Mouse (Mus musculus): Measurements from ENCODE around the gene Trim59. TPM values are rescaled to one million over a fixed set of nuclear protein-coding genes. Genes with fewer than 3 reads are reported as not detected.
A peak's percentile ranks its signal among the peaks of the same experiment; 100 is the strongest.
"Not testable (repeated sequence)": the region's sequence is repeated elsewhere in the genome, so short reads cannot be mapped to it uniquely, and the experiment has no call there.

Trim59 gene
- polyA plus RNA-seq, 1 experiment, result 133 TPM

DNA sequence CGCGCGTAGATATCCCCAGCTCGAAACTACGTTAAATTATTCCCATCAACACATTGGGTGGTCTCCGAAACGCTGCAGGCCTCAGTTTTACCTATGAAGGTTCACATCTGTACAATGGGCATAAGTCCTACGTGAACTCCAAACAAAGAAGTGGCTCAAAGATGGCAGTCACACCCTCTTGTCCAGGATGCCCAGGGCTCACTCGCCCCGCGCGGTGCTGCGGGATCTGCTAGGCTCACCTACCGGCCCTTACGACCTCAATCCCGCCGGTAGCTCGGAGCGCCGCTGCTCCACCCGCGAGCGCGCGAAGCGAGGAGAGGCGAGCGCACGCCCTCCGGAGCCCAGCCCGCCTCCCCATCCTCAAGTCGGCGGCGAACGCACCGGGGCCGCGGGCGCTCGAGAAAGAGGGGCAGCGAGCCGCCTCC is 376 bp downstream of the Trim59 start:
- H3K27me3 ChIP-seq (ENCODE audit: control insufficient read depth, insufficient read depth, low read length, poor library complexity, severe bottlenecking), result no peaks in the 10 kb centered on the region
- peak overlapping the region; percentile 97 for H3K9ac ChIP-seq (ENCODE audit: low read depth, poor library complexity, severe bottlenecking)
- H3K4me1 ChIP-seq (ENCODE audit: control insufficient read depth, insufficient read depth, low read length), result no peaks in the 10 kb centered on the region
- H3K4me3 ChIP-seq (ENCODE audit: low read depth, low read length), result peak overlapping the region; percentile 98
- peaks cover 33% of the 10 kb centered on the region for H3K36me3 ChIP-seq (ENCODE audit: control insufficient read depth, insufficient read depth, low read length, poor library complexity, severe bottlenecking)
- no peaks in the 10 kb centered on the region; the same call in 1 of the 2 replicates for H3K9me3 ChIP-seq (replicated peaks; ENCODE audit: control insufficient read depth, insufficient read depth, low read length, poor library complexity, severe bottlenecking)
- TF ChIP-seq CTCF (IDR thresholded peaks at IDR 0.05; ENCODE audit: low read depth, low read length), result no peak
- no peak for TF ChIP-seq EP300 (IDR thresholded peaks at IDR 0.05; ENCODE audit: insufficient read depth, low read depth, low read length)
- no peak for TF ChIP-seq POLR2A (IDR thresholded peaks at IDR 0.05; ENCODE audit: insufficient read depth, low read length)
- H3K27ac ChIP-seq (ENCODE audit: insufficient read depth, low read length), result peak overlapping the region; percentile 85

DNA sequence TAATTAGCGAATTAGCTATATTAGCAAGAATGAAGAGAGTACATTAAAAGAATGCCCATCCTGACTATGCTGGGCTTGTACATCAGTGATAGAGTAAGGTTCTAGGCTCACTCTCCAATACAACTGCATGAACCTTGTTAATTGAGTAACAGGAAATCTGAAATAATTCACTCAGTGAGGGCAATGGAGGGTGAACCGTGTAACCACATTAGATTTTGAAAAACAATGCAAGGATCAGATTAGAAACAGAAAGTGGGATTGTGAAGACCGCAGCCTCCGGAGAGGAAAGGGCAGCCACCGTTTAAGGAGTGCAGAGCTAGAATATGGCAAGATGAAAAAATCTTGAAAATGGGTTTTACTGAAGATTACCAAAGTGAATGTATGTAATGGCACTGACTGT is 3.3 kb downstream of the Trim59 start:
- H3K4me1 ChIP-seq (ENCODE audit: control insufficient read depth, insufficient read depth, low read length), result no peaks in the 10 kb centered on the region
- no peaks in the 10 kb centered on the region; the same call in 1 of the 2 replicates for H3K9me3 ChIP-seq (replicated peaks; ENCODE audit: control insufficient read depth, insufficient read depth, low read length, poor library complexity, severe bottlenecking)
- no peaks in the 10 kb centered on the region for H3K27me3 ChIP-seq (ENCODE audit: control insufficient read depth, insufficient read depth, low read length, poor library complexity, severe bottlenecking)
- no peak overlapping the region for H3K27ac ChIP-seq (ENCODE audit: insufficient read depth, low read length)
- peaks cover 48% of the 10 kb centered on the region for H3K36me3 ChIP-seq (ENCODE audit: control insufficient read depth, insufficient read depth, low read length, poor library complexity, severe bottlenecking)
- H3K9ac ChIP-seq (ENCODE audit: low read depth, poor library complexity, severe bottlenecking), result peak overlapping the region; percentile 31
- H3K4me3 ChIP-seq (ENCODE audit: low read depth, low read length), result peak overlapping the region; percentile 47
- TF ChIP-seq POLR2A (IDR thresholded peaks at IDR 0.05; ENCODE audit: insufficient read depth, low read length), result no peak
- TF ChIP-seq EP300 (IDR thresholded peaks at IDR 0.05; ENCODE audit: insufficient read depth, low read depth, low read length), result no peak
- TF ChIP-seq CTCF (IDR thresholded peaks at IDR 0.05; ENCODE audit: low read depth, low read length), result no peak

DNA sequence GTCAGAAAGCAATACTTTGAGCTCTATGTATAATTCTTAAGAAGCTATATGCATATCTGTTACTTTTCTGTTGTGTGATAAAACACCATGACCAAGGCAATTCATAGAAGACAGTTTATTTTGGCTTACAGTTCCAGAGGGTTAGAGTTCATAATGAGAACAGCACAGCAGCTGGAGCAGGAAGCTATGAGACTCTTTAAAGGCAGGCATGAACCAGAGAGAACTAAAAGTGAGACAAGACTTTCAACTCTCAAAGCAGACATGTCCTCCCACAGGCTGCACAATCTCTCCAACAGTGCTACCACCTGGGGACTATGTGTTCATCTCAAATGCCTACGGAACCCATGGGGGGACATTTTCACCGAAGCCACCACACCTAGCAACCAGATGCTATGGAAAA is 4.5 kb downstream of the Trim59 start:
- TF ChIP-seq EP300 (IDR thresholded peaks at IDR 0.05; ENCODE audit: insufficient read depth, low read depth, low read length) (no peak), CTCF (IDR thresholded peaks at IDR 0.05; ENCODE audit: low read depth, low read length) (no peak), POLR2A (IDR thresholded peaks at IDR 0.05; ENCODE audit: insufficient read depth, low read length) (no peak)
- Histone ChIP-seq H3K4me3 (ENCODE audit: low read depth, low read length) (no peak overlapping the region), H3K4me1 (ENCODE audit: control insufficient read depth, insufficient read depth, low read length) (no peaks in the 10 kb centered on the region), H3K27ac (ENCODE audit: insufficient read depth, low read length) (no peak overlapping the region), H3K9me3 (replicated peaks; ENCODE audit: control insufficient read depth, insufficient read depth, low read length, poor library complexity, severe bottlenecking) (no peaks in the 10 kb centered on the region; the same call in 1 of the 2 replicates), H3K36me3 (ENCODE audit: control insufficient read depth, insufficient read depth, low read length, poor library complexity, severe bottlenecking) (peaks cover 58% of the 10 kb centered on the region), H3K27me3 (ENCODE audit: control insufficient read depth, insufficient read depth, low read length, poor library complexity, severe bottlenecking) (no peaks in the 10 kb centered on the region), H3K9ac (ENCODE audit: low read depth, poor library complexity, severe bottlenecking) (no peak overlapping the region)

DNA sequence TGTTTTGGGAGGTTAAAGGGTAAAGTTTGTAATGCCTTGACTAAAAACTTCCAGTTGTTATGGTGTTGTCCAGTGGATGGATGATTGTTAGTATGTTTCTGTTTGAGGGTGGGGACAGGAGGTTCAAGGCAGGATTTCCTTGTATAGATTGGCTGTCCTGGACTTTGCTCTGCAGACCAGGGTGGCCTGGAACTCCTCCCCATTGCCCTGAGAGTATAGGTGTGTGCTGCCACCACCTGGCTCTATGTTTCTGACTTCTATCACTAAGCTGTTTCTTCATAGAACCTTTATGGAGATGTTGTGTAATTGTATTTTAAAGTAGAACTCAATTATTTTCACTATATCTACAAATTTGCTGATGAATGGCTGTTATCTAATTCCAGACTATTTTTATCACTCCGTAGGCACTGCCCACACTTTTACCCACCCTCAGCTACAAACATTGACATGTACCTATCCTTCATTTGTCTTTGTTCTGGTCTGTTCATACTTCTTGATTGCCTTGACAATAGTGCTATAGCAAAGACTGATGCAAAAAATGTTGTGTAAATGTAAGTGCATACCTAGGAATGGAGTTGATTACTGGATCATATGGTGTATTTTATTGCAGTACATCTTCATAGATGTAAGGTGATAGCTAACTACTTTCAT is 18.3 kb downstream of the Trim59 start:
- Histone ChIP-seq H3K4me3 (ENCODE audit: low read depth, low read length) (no peak overlapping the region), H3K27ac (ENCODE audit: insufficient read depth, low read length) (no peak overlapping the region), H3K4me1 (ENCODE audit: control insufficient read depth, insufficient read depth, low read length) (no peaks in the 10 kb centered on the region), H3K27me3 (ENCODE audit: control insufficient read depth, insufficient read depth, low read length, poor library complexity, severe bottlenecking) (no peaks in the 10 kb centered on the region), H3K9ac (ENCODE audit: low read depth, poor library complexity, severe bottlenecking) (no peak overlapping the region), H3K9me3 (replicated peaks; ENCODE audit: control insufficient read depth, insufficient read depth, low read length, poor library complexity, severe bottlenecking) (no peaks in the 10 kb centered on the region), H3K36me3 (ENCODE audit: control insufficient read depth, insufficient read depth, low read length, poor library complexity, severe bottlenecking) (peaks cover 72% of the 10 kb centered on the region)
- no peak for TF ChIP-seq POLR2A (IDR thresholded peaks at IDR 0.05; ENCODE audit: insufficient read depth, low read length)
- no peak for TF ChIP-seq EP300 (IDR thresholded peaks at IDR 0.05; ENCODE audit: insufficient read depth, low read depth, low read length)
- no peak for TF ChIP-seq CTCF (IDR thresholded peaks at IDR 0.05; ENCODE audit: low read depth, low read length)

DNA sequence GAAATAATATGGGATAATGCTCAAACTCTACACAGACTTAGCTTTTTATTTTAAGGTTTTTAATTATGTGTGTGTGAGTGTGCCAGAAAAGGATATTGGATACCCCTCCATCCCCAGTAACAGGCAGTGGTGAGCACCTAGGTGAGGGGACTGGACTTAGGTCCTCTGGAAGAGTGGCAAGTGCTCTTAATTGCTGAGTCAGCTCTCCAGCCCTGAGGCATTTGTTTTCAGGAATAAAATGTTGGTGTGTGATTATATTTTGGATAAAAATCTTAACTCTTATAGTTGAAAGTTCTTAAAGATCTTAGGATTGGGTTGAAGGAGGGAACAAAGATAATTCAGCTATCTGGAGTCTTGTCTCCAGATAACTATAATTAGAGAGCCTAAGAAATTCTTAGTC is 23.8 kb downstream of the Trim59 start:
- Histone ChIP-seq H3K4me1 (ENCODE audit: control insufficient read depth, insufficient read depth, low read length) (no peaks in the 10 kb centered on the region), H3K9me3 (replicated peaks; ENCODE audit: control insufficient read depth, insufficient read depth, low read length, poor library complexity, severe bottlenecking) (no peaks in the 10 kb centered on the region), H3K4me3 (ENCODE audit: low read depth, low read length) (no peak overlapping the region), H3K9ac (ENCODE audit: low read depth, poor library complexity, severe bottlenecking) (no peak overlapping the region), H3K27me3 (ENCODE audit: control insufficient read depth, insufficient read depth, low read length, poor library complexity, severe bottlenecking) (no peaks in the 10 kb centered on the region), H3K36me3 (ENCODE audit: control insufficient read depth, insufficient read depth, low read length, poor library complexity, severe bottlenecking) (peaks cover 71% of the 10 kb centered on the region), H3K27ac (ENCODE audit: insufficient read depth, low read length) (no peak overlapping the region)
- TF ChIP-seq EP300 (IDR thresholded peaks at IDR 0.05; ENCODE audit: insufficient read depth, low read depth, low read length) (no peak), POLR2A (IDR thresholded peaks at IDR 0.05; ENCODE audit: insufficient read depth, low read length) (no peak), CTCF (IDR thresholded peaks at IDR 0.05; ENCODE audit: low read depth, low read length) (no peak)

DNA sequence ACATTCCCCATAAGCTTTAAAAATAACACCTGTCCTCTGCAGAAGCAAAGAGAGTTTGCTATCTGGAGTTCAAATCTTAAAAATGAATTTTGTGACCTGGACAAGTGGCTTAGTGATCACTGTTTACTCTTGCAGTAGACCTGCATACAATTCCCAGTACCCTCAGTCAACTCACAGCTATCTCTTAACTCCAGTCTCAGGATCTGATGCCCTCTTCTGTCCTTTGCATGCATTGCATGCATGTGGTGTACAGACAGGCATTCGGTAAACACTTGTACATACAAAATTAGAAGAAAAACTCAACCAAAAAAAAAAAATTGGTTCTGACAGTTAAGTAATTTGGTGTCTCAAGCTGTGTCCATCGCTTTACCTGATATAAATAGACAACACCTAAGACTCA is 24.3 kb downstream of the Trim59 start:
- H3K27me3 ChIP-seq (ENCODE audit: control insufficient read depth, insufficient read depth, low read length, poor library complexity, severe bottlenecking), result no peaks in the 10 kb centered on the region

DNA sequence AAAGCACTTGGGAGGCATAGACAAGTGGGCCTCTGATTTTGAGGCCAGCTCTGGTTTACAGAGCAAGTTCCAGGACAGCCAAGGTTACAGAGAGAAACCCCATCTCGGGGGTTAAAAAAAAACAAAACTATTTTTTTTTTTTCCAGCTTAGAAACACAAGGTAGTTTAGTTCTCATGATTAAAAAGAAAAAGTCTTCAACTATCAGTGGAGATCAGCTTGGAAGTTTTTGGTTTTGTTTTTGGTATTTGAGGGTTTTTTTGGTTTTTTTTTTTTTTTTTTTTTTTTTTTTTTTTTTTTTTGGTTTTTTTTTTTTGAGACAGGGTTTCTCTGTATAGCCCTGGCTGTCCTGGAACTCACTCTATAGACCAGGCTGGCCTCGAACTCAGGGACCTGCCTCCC is 25.9 kb downstream of the Trim59 start:
- H3K9ac ChIP-seq (ENCODE audit: low read depth, poor library complexity, severe bottlenecking); H3K4me3 ChIP-seq (ENCODE audit: low read depth, low read length); H3K9me3 ChIP-seq (replicated peaks; ENCODE audit: control insufficient read depth, insufficient read depth, low read length, poor library complexity, severe bottlenecking); H3K27me3 ChIP-seq (ENCODE audit: control insufficient read depth, insufficient read depth, low read length, poor library complexity, severe bottlenecking); H3K27ac ChIP-seq (ENCODE audit: insufficient read depth, low read length); H3K4me1 ChIP-seq (ENCODE audit: control insufficient read depth, insufficient read depth, low read length): not testable (repeated sequence)
- H3K36me3 ChIP-seq (ENCODE audit: control insufficient read depth, insufficient read depth, low read length, poor library complexity, severe bottlenecking), result peaks cover 62% of the 10 kb centered on the region

More for the DNA sequence above, 24.3 kb downstream of the Trim59 start:
- no peak overlapping the region for H3K9ac ChIP-seq (ENCODE audit: low read depth, poor library complexity, severe bottlenecking)
- H3K4me3 ChIP-seq (ENCODE audit: low read depth, low read length), result no peak overlapping the region
- H3K27ac ChIP-seq (ENCODE audit: insufficient read depth, low read length), result no peak overlapping the region
- H3K36me3 ChIP-seq (ENCODE audit: control insufficient read depth, insufficient read depth, low read length, poor library complexity, severe bottlenecking), result peaks cover 67% of the 10 kb centered on the region
- TF ChIP-seq POLR2A (IDR thresholded peaks at IDR 0.05; ENCODE audit: insufficient read depth, low read length) (no peak), CTCF (IDR thresholded peaks at IDR 0.05; ENCODE audit: low read depth, low read length) (no peak), EP300 (IDR thresholded peaks at IDR 0.05; ENCODE audit: insufficient read depth, low read depth, low read length) (no peak)
- H3K4me1 ChIP-seq (ENCODE audit: control insufficient read depth, insufficient read depth, low read length), result no peaks in the 10 kb centered on the region
- H3K9me3 ChIP-seq (replicated peaks; ENCODE audit: control insufficient read depth, insufficient read depth, low read length, poor library complexity, severe bottlenecking), result no peaks in the 10 kb centered on the region
